Mouse (Mus musculus): ENCODE data around the gene Qk. TPM values are rescaled to one million over a fixed set of nuclear protein-coding genes. Genes with fewer than 3 reads are reported as not detected.

The Qk gene
- polyA plus RNA-seq, 1 experiment = 252 TPM

DNA sequence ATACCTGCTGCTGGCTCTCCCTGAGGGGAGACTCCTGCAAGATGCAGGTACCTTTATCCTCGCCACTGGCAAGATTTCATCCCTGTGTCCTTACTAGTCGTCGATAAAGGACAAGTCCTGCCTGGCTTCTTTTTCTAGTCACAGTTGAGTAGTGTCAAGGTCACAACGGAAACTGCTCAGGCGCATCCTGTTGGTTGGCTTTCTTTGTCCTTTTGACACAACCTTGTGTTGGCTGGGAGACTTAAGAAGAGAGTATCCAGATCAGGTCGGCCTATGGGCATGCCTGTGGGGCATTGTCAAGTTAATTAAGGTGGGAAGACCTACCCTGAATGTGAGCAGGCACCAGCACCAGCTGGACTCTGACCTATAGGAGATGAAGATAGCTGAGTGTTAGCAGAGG is 36.6 kb upstream of the Qk start:
- H3K4me3 ChIP-seq (ENCODE audit: insufficient read depth, low read length) = no peak overlapping the region
- H3K4me1 ChIP-seq (ENCODE audit: control insufficient read depth, insufficient read depth, low read length) = no peaks in the 10 kb centered on the region
- TF ChIP-seq POLR2A (IDR thresholded peaks at IDR 0.05; ENCODE audit: low read depth, low read length) (no peak), CTCF (IDR thresholded peaks at IDR 0.05; ENCODE audit: borderline replicate concordance, insufficient read depth, low read length) (no peak)
- no peak overlapping the region for H3K27ac ChIP-seq (ENCODE audit: insufficient read depth, low read length)

DNA sequence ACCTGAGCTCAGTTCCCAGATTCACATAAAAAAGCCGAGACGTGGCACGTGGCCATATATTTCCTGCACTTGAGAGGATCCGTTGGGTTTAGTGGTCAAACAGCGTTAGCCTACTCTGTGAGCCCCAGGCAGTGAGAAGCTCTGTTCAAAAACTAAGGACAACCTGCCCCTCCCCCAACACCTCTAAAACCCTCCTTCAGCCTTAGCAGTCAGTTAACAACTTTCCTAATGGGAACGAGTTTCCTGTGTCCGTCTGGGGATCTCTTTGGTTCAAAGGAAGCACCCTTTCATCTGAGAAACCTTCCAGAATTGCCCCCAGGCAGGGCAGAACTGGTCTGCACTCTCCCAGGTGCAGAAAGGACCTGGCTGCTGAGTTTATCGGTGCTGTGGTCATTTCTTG is 36.1 kb upstream of the Qk start:
- H3K4me1 ChIP-seq (ENCODE audit: control insufficient read depth, insufficient read depth, low read length) = no peaks in the 10 kb centered on the region
- no peak overlapping the region for H3K27ac ChIP-seq (ENCODE audit: insufficient read depth, low read length)
- TF ChIP-seq CTCF (IDR thresholded peaks at IDR 0.05; ENCODE audit: borderline replicate concordance, insufficient read depth, low read length) = no peak
- TF ChIP-seq POLR2A (IDR thresholded peaks at IDR 0.05; ENCODE audit: low read depth, low read length) = no peak
- H3K4me3 ChIP-seq (ENCODE audit: insufficient read depth, low read length) = no peak overlapping the region

DNA sequence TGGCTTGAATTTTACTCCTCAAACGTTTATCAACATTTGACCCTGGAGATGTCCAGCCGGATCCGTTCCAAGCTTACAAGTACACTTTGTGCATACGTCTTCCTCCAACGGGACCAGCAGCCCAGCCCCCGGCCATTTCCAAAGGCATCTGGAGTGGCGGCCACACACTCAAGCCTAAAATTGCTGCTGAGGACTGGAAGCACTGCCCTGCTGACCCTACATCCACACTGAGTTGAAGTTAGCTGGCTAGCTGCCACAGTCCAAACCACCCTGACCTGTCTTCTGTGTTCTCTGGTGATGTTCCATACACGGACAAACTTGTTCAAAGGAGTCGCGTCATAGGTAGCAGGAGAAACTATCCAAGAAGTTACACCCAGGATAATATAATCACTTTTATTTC is 18.6 kb upstream of the Qk start:
- peaks cover 5% of the 10 kb centered on the region; the same call in 1 of the 2 replicates for H3K4me1 ChIP-seq (ENCODE audit: control insufficient read depth, insufficient read depth, low read length)
- H3K27ac ChIP-seq (ENCODE audit: insufficient read depth, low read length) = no peak overlapping the region
- no peak overlapping the region for H3K4me3 ChIP-seq (ENCODE audit: insufficient read depth, low read length)
- TF ChIP-seq CTCF (IDR thresholded peaks at IDR 0.05; ENCODE audit: borderline replicate concordance, insufficient read depth, low read length) (no peak), POLR2A (IDR thresholded peaks at IDR 0.05; ENCODE audit: low read depth, low read length) (no peak)

DNA sequence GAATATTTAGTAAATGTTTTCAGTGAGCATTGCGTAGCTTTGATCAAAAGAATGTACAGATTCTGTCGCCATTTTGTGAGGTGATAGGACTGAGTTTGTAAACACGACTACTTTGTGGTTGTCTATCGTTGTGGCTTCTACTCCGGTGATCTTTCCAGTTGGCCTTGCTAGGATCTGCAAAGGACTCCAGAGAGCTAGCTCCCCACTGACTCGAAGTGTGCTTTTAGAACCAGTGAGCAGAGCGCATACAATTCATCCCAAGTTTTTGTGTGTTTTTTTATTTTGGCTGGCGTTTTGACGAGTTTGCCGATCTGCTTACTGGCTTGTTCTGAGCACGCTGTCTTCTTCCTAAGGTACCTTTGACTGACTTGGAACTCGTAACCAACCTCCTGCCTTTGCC is 16.9 kb upstream of the Qk start:
- H3K27ac ChIP-seq (ENCODE audit: insufficient read depth, low read length) = no peak overlapping the region
- peaks cover 5% of the 10 kb centered on the region; the same call in 1 of the 2 replicates for H3K4me1 ChIP-seq (ENCODE audit: control insufficient read depth, insufficient read depth, low read length)
- no peak for TF ChIP-seq POLR2A (IDR thresholded peaks at IDR 0.05; ENCODE audit: low read depth, low read length)
- TF ChIP-seq CTCF (IDR thresholded peaks at IDR 0.05; ENCODE audit: borderline replicate concordance, insufficient read depth, low read length) = no peak
- no peak overlapping the region for H3K4me3 ChIP-seq (ENCODE audit: insufficient read depth, low read length)

GRCm38 (mm10) chr17:10335809-10336499 is 16.3 kb upstream of the Qk start:
- TF ChIP-seq CTCF (IDR thresholded peaks at IDR 0.05; ENCODE audit: borderline replicate concordance, insufficient read depth, low read length) (no peak), POLR2A (IDR thresholded peaks at IDR 0.05; ENCODE audit: low read depth, low read length) (no peak)
- no peak overlapping the region for H3K27ac ChIP-seq (ENCODE audit: insufficient read depth, low read length)
- H3K4me3 ChIP-seq (ENCODE audit: insufficient read depth, low read length) = peak overlapping the region; percentile 47
- peaks cover 5% of the 10 kb centered on the region; the same call in 1 of the 2 replicates for H3K4me1 ChIP-seq (ENCODE audit: control insufficient read depth, insufficient read depth, low read length)

GRCm38 (mm10) chr17:10334957-10335690 is 15.5 kb upstream of the Qk start:
- Histone ChIP-seq H3K4me3 (ENCODE audit: insufficient read depth, low read length) (peak overlapping the region; percentile 47), H3K27ac (ENCODE audit: insufficient read depth, low read length) (peak overlapping the region; percentile 43; the same call in 1 of the 2 replicates), H3K4me1 (ENCODE audit: control insufficient read depth, insufficient read depth, low read length) (peaks cover 5% of the 10 kb centered on the region; the same call in 1 of the 2 replicates)
- TF ChIP-seq POLR2A (IDR thresholded peaks at IDR 0.05; ENCODE audit: low read depth, low read length) (peak; percentile 64), CTCF (IDR thresholded peaks at IDR 0.05; ENCODE audit: borderline replicate concordance, insufficient read depth, low read length) (no peak)

DNA sequence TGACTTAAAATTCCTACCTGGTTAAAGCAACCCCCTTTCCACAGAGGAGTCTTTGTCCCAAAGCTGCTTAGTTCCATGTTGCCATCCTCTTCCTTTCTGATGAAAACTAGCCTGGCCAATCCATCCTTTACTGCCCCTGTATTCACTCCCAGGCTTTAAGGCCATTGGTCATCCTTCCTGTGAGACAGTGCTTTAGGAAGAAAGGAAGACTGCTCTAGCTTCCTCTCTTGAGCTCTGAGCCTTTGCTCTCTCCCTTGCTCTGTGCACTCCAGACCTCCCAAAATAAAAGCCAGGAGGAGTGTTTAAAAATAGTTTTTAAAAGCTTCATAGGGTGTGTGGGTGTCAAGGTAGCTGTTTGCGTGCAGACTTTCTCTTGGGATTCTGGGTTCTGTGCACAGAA is 14.8 kb upstream of the Qk start:
- no peak for TF ChIP-seq CTCF (IDR thresholded peaks at IDR 0.05; ENCODE audit: borderline replicate concordance, insufficient read depth, low read length)
- Histone ChIP-seq H3K4me1 (ENCODE audit: control insufficient read depth, insufficient read depth, low read length) (peaks cover 5% of the 10 kb centered on the region; the same call in 1 of the 2 replicates), H3K27ac (ENCODE audit: insufficient read depth, low read length) (no peak overlapping the region), H3K4me3 (ENCODE audit: insufficient read depth, low read length) (no peak overlapping the region)

- H3K4me3 ChIP-seq (ENCODE audit: insufficient read depth, low read length) = no peak overlapping the region
- TF ChIP-seq POLR2A (IDR thresholded peaks at IDR 0.05; ENCODE audit: low read depth, low read length) (no peak), CTCF (IDR thresholded peaks at IDR 0.05; ENCODE audit: borderline replicate concordance, insufficient read depth, low read length) (no peak)
- H3K4me1 ChIP-seq (ENCODE audit: control insufficient read depth, insufficient read depth, low read length) = peaks cover 5% of the 10 kb centered on the region; the same call in 1 of the 2 replicates
- no peak overlapping the region for H3K27ac ChIP-seq (ENCODE audit: insufficient read depth, low read length)
These were observed 13.7 kb upstream of the Qk start for GRCm38 (mm10) chr17:10333321-10333720.

GRCm38 (mm10) chr17:10332127-10332526 is 12.5 kb upstream of the Qk start:
- Histone ChIP-seq H3K4me1 (ENCODE audit: control insufficient read depth, insufficient read depth, low read length) (peaks cover 5% of the 10 kb centered on the region; the same call in 1 of the 2 replicates), H3K4me3 (ENCODE audit: insufficient read depth, low read length) (no peak overlapping the region), H3K27ac (ENCODE audit: insufficient read depth, low read length) (no peak overlapping the region)
- TF ChIP-seq POLR2A (IDR thresholded peaks at IDR 0.05; ENCODE audit: low read depth, low read length) (no peak), CTCF (IDR thresholded peaks at IDR 0.05; ENCODE audit: borderline replicate concordance, insufficient read depth, low read length) (no peak)

- Histone ChIP-seq H3K4me3 (ENCODE audit: insufficient read depth, low read length) (no peak overlapping the region), H3K4me1 (ENCODE audit: control insufficient read depth, insufficient read depth, low read length) (peaks cover 2% of the 10 kb centered on the region; the same call in 1 of the 2 replicates), H3K27ac (ENCODE audit: insufficient read depth, low read length) (no peak overlapping the region)
- TF ChIP-seq CTCF (IDR thresholded peaks at IDR 0.05; ENCODE audit: borderline replicate concordance, insufficient read depth, low read length) (no peak), POLR2A (IDR thresholded peaks at IDR 0.05; ENCODE audit: low read depth, low read length) (no peak)
These were observed 9.8 kb upstream of the Qk start for GRCm38 (mm10) chr17:10329461-10329860.
